Mouse (Mus musculus) urinary bladder, postnatal 14 days (tissue): ENCODE results near the gene Kat6b.
A peak's percentile ranks its signal among the peaks of the same experiment; 100 is the strongest.
"Not testable (repeated sequence)": the region's sequence is repeated elsewhere in the genome, so short reads cannot be mapped to it uniquely, and the experiment has no call there.

Source experiments
- DNase-seq: peaks from one replicate; pipeline ENCODE4 v3.0.0; 2021; ENCODE audit warnings: low spot score

Kat6b gene

GRCm38 (mm10) chr14:21669218-21669617, 188.0 kb downstream of the Kat6b start:
- DNase-seq: no peak

GRCm38 (mm10) chr14:21669633-21670421, 188.6 kb downstream of the Kat6b start:
- DNase-seq: peak; percentile 27

- DNase-seq: not testable (repeated sequence)
These were observed 189.3 kb downstream of the Kat6b start for GRCm38 (mm10) chr14:21670422-21671006.

- DNase-seq: no peak
These were observed 191.9 kb downstream of the Kat6b start for GRCm38 (mm10) chr14:21673100-21673499.

GRCm38 (mm10) chr14:21674471-21674870, 193.2 kb downstream of the Kat6b start:
- DNase-seq: no peak

GRCm38 (mm10) chr14:21676223-21676622, 195.0 kb downstream of the Kat6b start:
- DNase-seq: no peak

GRCm38 (mm10) chr14:21678509-21679285, 197.5 kb downstream of the Kat6b start:
- peak; percentile 56 for DNase-seq

GRCm38 (mm10) chr14:21679631-21680201, 198.5 kb downstream of the Kat6b start:
- DNase-seq: no peak

GRCm38 (mm10) chr14:21682681-21683129, 201.5 kb downstream of the Kat6b start:
- peak; percentile 77 for DNase-seq

- no peak for DNase-seq
These were observed 202.6 kb downstream of the Kat6b start for GRCm38 (mm10) chr14:21683834-21684233.

GRCm38 (mm10) chr14:21685411-21686146, 204.3 kb downstream of the Kat6b start:
- DNase-seq: no peak

GRCm38 (mm10) chr14:21686376-21687279, 205.4 kb downstream of the Kat6b start:
- no peak for DNase-seq

GRCm38 (mm10) chr14:21691070-21691469, 209.8 kb downstream of the Kat6b start:
- no peak for DNase-seq

- no peak for DNase-seq
These were observed 213.8 kb downstream of the Kat6b start for GRCm38 (mm10) chr14:21695020-21695419.

- DNase-seq: no peak
These were observed 215.1 kb downstream of the Kat6b start for GRCm38 (mm10) chr14:21696186-21696830.

GRCm38 (mm10) chr14:21702691-21703090, 221.5 kb downstream of the Kat6b start:
- DNase-seq: no peak

GRCm38 (mm10) chr14:21703255-21703654, 222.0 kb downstream of the Kat6b start:
- no peak for DNase-seq

GRCm38 (mm10) chr14:21705462-21705861, 224.2 kb downstream of the Kat6b start:
- no peak for DNase-seq

- peak; percentile 22 for DNase-seq
These were observed 225.7 kb downstream of the Kat6b start for GRCm38 (mm10) chr14:21706759-21707571.
